Mouse (Mus musculus): ENCODE results near the gene Olfr938. TPM values are rescaled to one million over a fixed set of nuclear protein-coding genes. Genes with fewer than 3 reads are reported as not detected.

Gene Olfr938
- total RNA-seq (2012; rRNA removed) (not detected in 2 replicates), total RNA-seq (2014; rRNA removed) (not detected in 2 replicates), polyA plus RNA-seq (2012; ENCODE audit: insufficient read length, low read depth) (not detected in 2 replicates)

- no peak within 1 kb of the TSS for H3K27ac ChIP-seq (ENCODE audit: insufficient read depth, low read depth)
- H3K79me2 ChIP-seq (replicated peaks; ENCODE audit: control insufficient read depth, extremely low read depth, insufficient read depth, poor library complexity, severe bottlenecking) = no peaks in the 10 kb centered on the region
- no peak within 1 kb of the TSS for H3K4me2 ChIP-seq (ENCODE audit: insufficient read depth, low read depth, poor library complexity, severe bottlenecking)
- TF ChIP-seq PAX5 (IDR thresholded peaks at IDR 0.05; ENCODE audit: low read length) (no peak), MYC (IDR thresholded peaks at IDR 0.05; ENCODE audit: low read depth, low read length) (no peak), ZNF384 (IDR thresholded peaks at IDR 0.05; ENCODE audit: low read depth, low read length) (no peak), NELFE (IDR thresholded peaks at IDR 0.05; ENCODE audit: low read depth, low read length) (no peak), MAFK (IDR thresholded peaks at IDR 0.05; ENCODE audit: insufficient replicate concordance, low read length) (no peak), GABPA (IDR thresholded peaks at IDR 0.05; ENCODE audit: insufficient replicate concordance, low read depth, low read length) (no peak), MAX (IDR thresholded peaks at IDR 0.05; ENCODE audit: low read length) (no peak), JUN (IDR thresholded peaks at IDR 0.05; ENCODE audit: insufficient read depth, low read depth, low read length) (no peak)
- dilution Hi-C loops (cut with MboI; ENCODE audit: extremely low pct_ligation_motif_present, extremely low pct_unique_long_range_greater_than_20kb, low sequenced_read_pairs) (no loop called here), in situ Hi-C loops (cut with MboI; ENCODE audit: low pct_ligation_motif_present, low pct_unique_long_range_greater_than_20kb, low sequenced_read_pairs) (no loop called here)
- H3K4me3 ChIP-seq (replicated peaks in 1 of 3; ENCODE audit: low read depth in 2 of 3, low read length in 2 of 3, poor library complexity in 1 of 3) = no peak within 1 kb of the TSS
- H3K9ac ChIP-seq (ENCODE audit: insufficient read depth, low read depth) = no peak within 1 kb of the TSS
- no peaks in the 10 kb centered on the region for H3K27me3 ChIP-seq (replicated peaks)
- H3K4me1 ChIP-seq (ENCODE audit: control insufficient read depth in 1 of 2, insufficient read depth in 2 of 2) = no peaks in the 10 kb centered on the region
- H3K36me3 ChIP-seq (replicated peaks in 1 of 2; ENCODE audit: control insufficient read depth in 1 of 2, insufficient read depth in 1 of 2, low read length in 1 of 2) = no peaks in the 10 kb centered on the region
- no peak for DNase-seq (ENCODE audit: extremely low read depth)
- H3K9me3 ChIP-seq (replicated peaks; ENCODE audit: low read length) = no peaks in the 10 kb centered on the region
Observed at GRCm38 (mm10) chr9:39078787-39079186, at the start of gene Olfr938. Olfr938 (minus strand) TSS chr9:39078887.

GRCm38 (mm10) chr9:39127831-39128230 lies 49.1 kb upstream of the Olfr938 start, which contains the start of gene Olfr27:
Olfr27 (plus strand) TSS chr9:39128131.
- no peaks in the 10 kb centered on the region for H3K36me3 ChIP-seq (replicated peaks in 1 of 2; ENCODE audit: control insufficient read depth in 1 of 2, insufficient read depth in 1 of 2, low read length in 1 of 2)
- no peak within 1 kb of the TSS for H3K27ac ChIP-seq (ENCODE audit: insufficient read depth, low read depth)
- H3K4me1 ChIP-seq (ENCODE audit: control insufficient read depth in 1 of 2, insufficient read depth in 2 of 2) = no peaks in the 10 kb centered on the region
- DNase-seq (ENCODE audit: extremely low read depth) = no peak
- no peaks in the 10 kb centered on the region for H3K79me2 ChIP-seq (replicated peaks; ENCODE audit: control insufficient read depth, extremely low read depth, insufficient read depth, poor library complexity, severe bottlenecking)
- no peaks in the 10 kb centered on the region for H3K9me3 ChIP-seq (replicated peaks; ENCODE audit: low read length)
- in situ Hi-C loops (cut with MboI; ENCODE audit: low pct_ligation_motif_present, low pct_unique_long_range_greater_than_20kb, low sequenced_read_pairs) = no loop called here
- no peak within 1 kb of the TSS for H3K9ac ChIP-seq (ENCODE audit: insufficient read depth, low read depth)
- no peak within 1 kb of the TSS for H3K4me2 ChIP-seq (ENCODE audit: insufficient read depth, low read depth, poor library complexity, severe bottlenecking)
- H3K27me3 ChIP-seq (replicated peaks) = no peaks in the 10 kb centered on the region
- dilution Hi-C loops (cut with MboI; ENCODE audit: extremely low pct_ligation_motif_present, extremely low pct_unique_long_range_greater_than_20kb, low sequenced_read_pairs) = no loop called here
- TF ChIP-seq MAZ (IDR thresholded peaks at IDR 0.05; ENCODE audit: low read depth, low read length) = no peak
- TF ChIP-seq RCOR1 (conservative IDR thresholded peaks at IDR 0.05; ENCODE audit: low read depth, low read length) = no peak
- no peak for TF ChIP-seq HCFC1 (IDR thresholded peaks at IDR 0.05; ENCODE audit: low read depth, low read length)
- TF ChIP-seq USF2 (conservative IDR thresholded peaks at IDR 0.05; ENCODE audit: low read depth, low read length) = no peak
- no peak for TF ChIP-seq E2F4 (IDR thresholded peaks at IDR 0.05; ENCODE audit: insufficient replicate concordance, low read depth, low read length)
- no peak for TF ChIP-seq TCF12 (IDR thresholded peaks at IDR 0.05; ENCODE audit: low read depth, low read length)
- no peak for TF ChIP-seq KAT2A (IDR thresholded peaks at IDR 0.05; ENCODE audit: insufficient replicate concordance, low read length)
- no peak for TF ChIP-seq MAFK (IDR thresholded peaks at IDR 0.05; ENCODE audit: insufficient replicate concordance, low read length)
- no peak for TF ChIP-seq MYC (IDR thresholded peaks at IDR 0.05; ENCODE audit: low read depth, low read length)
- no peak within 1 kb of the TSS for H3K4me3 ChIP-seq (replicated peaks in 1 of 3; ENCODE audit: low read depth in 2 of 3, low read length in 2 of 3, poor library complexity in 1 of 3)

Data from CH12.LX (cell line).